Mouse (Mus musculus) right cerebral cortex, postnatal 14 days (tissue): ENCODE measurements at regions not wholly inside any gene's neighbourhood (a gene's known extent, or its start where the extent isn't known, plus 50 kb on each side); places are given as distances from the start of the nearest gene placed in this dataset.
"Not testable (repeated sequence)": the region's sequence is repeated elsewhere in the genome, so short reads cannot be mapped to it uniquely, and the experiment has no call there.

ENCODE experiments used
- DNase-seq: peaks from one replicate; pipeline ENCODE4 v3.0.0; 2022

DNA sequence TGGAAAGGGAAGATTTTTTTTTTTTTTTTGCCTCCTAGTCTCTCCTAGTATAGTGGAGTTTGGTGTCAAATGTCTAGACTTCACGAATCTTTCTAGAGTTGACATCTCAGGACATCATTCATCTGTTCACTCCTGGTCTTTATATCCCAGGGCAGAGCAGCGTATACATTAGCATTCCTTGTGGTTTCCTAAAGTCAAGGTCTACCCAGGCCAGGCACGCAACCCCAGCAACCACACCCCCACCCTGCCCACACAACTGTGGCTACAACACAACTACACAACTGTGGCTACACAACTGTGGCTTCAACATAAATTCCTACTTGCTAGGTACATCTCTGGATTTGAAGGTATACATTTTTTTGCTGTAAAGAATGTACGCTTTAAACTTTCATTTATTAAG, 122.2 kb downstream of the Ppp1r3a start:
- no peak for DNase-seq

DNA sequence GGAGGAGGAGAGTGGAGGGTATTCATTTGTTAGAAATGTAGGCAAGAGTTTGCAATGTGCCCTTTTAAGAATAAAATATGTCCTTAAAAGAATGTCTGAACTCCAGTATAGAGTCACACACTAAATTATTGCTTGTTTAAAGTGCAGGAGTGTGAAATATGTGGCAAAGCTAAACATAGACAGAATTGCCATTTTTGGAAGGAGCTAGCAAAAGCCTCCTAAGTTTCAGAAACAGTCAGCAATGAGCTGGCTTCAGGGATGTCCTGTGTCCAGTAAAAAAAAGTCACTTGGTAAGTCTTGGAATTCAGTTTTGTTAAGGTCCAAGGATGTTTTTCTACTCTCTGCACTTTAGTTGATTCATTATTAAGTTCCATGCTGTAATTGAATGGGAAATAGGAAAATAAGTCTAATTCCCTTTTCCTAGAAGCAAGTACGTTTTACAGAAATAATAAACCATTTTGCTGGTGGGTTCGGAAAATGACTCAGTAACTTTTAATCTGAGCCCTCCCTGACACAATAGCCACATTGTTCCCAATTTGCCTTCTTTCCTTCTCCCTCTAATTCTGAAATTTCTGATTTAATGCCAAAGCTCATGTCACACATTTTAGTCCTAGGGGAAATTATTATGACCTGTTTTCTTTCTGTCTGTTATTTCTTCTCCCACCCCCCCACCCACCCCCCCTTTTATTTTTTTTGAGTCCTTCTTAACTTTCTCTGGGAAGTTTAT, 123.2 kb downstream of the Ppp1r3a start:
- DNase-seq, result no peak

DNA sequence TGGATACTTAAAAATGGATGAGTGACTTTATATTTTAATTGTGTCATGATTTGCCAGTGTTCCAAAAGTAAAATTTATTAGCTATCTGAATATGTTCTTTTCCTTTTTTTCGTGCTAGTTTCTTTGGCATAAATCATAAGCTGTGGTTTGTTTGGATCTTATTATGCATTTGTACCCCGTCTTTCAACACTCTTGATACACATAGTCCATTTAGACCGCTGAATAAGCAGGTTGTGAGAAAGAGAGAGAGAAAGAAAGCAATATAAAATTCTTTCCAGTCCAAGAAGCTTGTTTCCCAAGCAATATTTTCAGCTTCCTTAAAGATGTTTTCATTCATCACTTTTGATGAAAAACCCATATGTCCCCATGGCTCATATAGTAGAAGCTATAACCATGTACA, 138.4 kb downstream of the Ppp1r3a start:
- DNase-seq, result no peak

DNA sequence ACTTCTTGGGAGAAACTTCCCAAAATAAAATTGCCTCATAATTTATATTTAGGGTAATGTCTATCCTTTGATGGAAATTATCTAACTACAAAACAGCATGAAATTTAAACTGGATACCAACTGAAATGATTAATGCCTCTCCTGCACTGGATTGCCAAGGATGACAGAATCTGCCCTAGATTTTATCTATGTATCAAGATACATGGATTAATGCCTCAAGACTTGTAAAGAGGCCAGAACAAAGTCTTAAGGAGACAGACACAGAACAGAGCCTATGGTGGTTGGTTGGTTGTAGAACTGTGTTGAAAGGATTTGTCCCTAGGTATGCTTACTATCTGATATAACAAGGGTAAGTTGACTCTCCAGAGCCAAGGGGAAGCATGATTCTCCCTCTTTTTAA, 147.0 kb downstream of the Ppp1r3a start:
- DNase-seq, result no peak

DNA sequence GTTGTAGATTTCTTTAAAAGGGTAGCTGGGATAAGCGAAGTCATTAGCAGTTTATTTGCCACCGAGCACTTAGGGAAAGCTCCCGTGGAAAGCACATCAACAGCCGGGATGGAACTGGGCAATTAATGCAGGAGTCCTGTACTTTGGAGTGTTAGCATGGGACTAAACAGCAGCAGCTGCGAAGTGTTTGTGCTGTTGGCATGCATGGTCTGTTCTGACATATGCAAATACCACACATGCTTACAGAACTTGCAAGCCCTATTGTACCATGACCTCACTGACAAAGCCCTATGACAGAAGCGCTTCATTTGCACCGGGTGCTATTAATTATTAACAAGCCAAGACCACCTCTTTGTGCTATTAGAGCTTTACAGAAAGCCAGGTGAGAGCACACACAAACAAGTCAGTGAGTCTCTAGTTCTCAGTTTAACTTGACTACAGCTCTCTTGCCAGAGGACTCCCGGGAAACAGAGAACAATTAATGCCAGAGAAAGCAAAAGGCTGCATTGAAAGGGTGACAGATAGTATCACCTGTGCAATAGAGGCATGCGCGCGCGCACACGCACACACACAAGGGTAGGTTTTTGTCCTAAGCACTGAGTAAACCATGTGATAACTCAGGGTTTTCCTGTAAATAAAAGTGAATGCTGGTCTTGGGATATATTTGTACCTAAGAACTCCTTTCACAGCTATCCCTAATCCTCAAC, 154.4 kb downstream of the Ppp1r3a start:
- no peak for DNase-seq

DNA sequence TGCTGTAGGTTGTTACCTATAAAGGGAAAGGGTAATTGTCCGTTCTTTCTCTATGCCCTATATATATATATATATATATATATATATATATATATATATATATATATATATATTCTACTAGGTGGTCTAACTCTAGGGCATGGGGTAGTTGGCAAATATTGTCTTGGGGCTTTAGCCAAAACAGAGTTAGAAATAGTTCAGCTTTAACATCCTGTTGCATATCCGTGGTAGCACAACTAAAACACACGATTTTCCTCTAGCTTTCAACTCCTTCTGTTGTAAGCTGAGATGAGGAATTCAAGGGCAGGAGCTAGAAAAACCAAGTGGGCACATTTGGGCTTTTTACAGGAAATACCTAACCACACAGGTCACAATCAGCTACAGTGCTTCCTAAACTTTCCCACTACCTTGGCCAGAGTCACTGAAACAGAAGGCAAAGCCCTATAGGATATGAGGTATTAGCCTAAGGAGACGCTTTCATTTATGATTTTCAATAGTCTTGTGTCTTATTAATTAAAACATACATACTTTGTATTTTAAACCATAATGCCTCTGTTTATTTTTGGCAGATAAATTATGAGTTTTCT, 158.1 kb downstream of the Ppp1r3a start:
- no peak for DNase-seq

DNA sequence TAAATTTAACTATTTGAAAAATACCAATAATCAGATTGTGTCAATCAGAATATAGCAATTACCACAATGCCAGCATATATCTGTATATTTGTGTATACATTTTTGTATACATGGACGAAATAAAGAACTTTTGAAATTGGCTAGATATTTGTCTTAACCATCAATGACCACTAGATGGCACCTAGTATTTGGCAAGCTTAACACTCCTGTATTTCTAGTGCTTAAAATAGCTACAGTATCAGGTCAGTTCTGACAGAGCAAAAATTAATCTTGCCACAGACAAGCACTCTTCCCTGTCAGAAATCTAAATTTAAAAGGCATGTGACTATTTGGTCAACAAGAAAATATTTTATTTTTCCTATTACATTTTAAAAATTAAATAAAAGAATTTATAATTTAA, 169.2 kb downstream of the Ppp1r3a start:
- no peak for DNase-seq

DNA sequence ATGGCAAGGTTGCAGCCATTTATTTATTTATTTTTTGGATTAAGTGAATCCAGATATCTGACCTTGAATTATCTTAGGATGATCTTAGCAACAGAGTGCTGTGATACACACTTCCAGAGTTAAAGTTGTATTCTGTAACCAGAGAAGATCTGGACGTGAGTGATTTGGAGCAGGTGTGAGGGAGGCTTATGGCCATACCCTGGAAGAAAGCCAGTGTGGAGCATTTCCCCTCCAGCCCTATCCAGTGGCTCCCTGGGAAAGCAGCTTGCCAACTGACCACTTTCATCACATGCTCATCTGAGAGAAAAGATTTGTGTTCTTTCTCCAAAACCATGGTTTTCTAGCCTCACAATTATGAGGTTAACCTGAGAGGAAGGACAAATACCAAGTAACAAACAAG, 171.2 kb downstream of the Ppp1r3a start:
- DNase-seq, result no peak

DNA sequence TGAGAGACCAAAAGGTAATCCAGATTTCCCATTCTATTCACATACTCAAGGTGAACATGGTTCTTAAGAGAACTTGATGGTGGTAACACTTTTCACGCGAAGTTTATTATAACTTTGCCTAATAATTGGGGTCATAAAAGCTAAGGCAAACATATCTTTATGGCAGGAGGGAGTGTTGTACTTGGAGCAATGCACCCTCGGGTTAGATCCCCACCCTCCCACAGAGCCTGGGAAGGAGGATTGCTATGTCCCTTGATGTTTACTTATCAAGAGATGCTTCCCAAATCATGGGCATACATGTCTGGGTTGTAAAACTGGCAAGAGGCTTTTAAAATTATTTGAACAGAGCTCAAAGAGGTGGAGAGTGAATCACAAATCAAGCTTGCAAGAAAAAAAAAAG, 180.5 kb downstream of the Ppp1r3a start:
- no peak for DNase-seq

DNA sequence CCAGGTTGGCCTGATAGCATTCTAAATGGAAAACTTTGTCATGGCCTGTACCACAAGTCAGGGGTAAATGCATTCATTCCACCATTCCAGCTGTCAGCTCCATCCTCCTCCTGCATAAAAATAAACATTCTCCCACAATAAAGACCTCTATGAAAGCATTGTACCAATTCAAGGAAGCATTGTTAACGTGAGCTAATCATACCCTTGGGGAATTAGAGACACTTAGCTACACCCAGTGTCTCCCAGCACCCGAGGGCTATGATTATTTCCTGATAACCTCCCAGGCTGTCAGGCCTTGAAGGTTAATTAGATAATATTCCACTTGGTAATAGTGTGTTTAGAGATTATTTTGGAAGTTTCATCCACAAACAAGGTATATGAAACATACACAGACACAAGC, 182.1 kb downstream of the Ppp1r3a start:
- DNase-seq, result no peak

DNA sequence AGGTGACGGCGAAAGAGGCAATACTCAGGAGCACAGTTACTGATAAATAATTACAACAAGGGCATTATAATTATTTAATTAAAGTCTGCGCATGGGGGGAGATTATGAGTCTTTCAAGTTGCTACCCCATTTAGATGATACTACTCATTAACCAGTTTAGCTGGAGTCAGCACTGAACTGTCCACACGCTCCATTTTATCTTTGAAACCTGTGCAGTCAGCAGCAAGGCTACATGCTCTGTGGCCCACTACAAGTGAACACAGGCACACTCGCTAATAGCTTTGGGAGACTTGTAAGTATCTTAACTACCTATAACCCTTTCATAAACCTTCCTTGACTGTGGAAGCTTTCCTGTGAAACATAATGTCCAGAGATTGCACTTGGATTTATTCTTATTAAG, 214.7 kb downstream of the Ppp1r3a start:
- no peak for DNase-seq

DNA sequence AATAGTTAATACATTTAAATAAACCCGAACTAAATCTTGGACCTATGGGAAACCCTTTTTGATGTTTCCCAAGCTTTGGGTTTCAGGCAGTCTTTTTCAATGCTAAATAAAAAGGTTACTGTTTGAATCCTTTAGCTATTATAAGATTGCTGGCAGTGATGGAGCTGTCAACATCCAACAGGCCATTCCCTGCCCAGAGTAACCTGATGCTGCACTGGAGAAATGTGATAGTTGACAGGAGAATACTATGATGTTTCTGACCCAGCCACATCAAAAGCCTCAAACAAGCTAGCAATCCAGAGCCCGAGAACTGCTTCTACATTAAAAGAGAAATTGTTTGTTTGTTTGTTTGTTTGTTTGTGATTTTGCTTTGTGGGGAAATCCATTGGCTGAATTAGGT, 226.0 kb downstream of the Ppp1r3a start:
- no peak for DNase-seq

DNA sequence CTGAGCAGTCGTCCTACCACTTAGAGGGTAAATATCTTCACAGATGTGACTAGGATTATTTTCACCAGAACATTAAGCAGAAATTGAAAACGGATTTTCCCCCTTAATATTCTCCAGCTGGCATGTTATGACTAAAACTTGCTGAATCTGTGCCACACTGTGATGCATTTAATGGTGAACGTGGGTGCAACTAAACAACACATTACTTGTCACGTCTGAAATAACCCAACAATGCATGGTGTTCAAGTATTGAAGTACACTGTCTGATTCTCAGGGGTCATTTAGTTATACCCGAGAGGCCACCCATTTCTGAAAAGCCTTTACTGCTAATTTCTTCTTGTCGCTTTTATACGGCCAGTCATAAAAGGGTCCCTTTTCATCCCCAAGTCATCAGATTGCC, 226.5 kb downstream of the Ppp1r3a start:
- DNase-seq, result no peak

DNA sequence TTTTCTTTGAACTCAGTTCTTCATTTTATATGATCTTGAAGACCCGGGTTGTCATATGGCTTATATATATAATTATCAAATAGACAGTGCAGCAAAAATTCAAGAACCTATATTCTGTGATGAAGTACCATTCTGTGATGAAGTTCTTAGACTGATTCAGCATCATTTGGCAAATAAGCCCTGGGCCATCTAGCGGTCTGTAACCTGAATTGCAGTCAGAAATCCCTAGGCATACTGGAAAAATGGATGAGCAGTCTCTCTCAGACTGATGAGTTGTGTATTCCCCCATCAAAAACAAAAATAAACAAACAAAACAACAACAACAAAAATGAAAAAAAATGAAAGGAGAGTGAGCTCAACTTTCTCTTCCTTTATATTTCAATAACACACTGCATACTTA, 232.3 kb downstream of the Ppp1r3a start:
- no peak for DNase-seq

DNA sequence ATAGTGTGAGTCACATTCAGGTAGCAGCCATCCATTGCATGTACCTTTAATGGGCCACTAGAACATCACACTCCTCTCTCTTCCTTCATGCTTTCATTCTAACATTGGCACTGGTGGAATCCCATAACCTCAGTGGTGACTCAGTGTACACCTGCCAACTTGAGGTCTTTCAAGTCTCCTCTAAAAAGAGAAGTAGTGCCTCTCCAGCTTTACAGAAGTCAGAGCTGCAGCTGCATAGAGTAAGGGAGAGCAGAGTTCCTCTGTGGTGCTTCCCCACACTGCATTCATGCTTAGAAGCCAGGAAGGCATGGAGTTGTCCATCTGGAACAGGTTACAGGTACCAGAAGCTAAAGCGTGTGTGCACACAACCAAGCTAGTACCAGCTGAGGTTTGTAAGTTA, 233.8 kb downstream of the Ppp1r3a start:
- DNase-seq, result no peak

DNA sequence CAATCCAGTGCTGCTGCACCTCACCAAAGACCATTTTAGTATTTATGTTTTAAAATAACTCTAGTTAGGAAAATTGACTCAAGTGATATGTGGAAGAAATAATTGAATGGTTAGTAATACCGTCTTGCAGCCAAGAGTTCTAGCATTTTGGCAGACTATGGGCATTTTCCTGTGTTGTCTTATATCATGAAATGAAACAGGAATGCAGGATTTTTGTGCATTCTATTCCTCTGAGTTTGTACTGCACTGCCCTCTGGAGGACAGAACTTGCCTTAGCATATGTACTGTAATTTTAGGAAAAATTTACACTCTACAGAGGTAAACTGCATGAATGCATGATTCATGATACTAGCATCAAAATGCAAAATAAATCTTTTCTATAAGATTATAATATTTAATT, 250.9 kb downstream of the Ppp1r3a start:
- peak; percentile 53 for DNase-seq

DNA sequence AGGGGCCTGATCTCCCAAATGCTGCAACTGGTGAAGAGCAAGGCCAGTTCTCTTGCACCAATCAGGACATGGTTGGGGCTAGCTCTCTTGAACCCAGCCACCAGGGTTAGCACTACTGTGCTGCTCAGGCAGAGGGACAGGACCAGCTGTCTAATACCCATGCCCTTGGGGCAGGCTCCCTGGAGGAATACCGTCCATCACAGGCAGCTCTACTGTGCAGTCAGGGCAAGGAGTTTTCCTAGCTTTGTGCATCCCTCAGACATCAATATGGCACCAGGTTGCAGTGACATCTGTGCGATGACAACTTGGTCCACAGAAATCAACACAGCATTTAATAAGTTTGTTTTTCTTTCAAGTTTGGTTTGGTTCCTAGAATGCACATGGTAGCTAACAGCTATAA, 254.4 kb downstream of the Ppp1r3a start:
- no peak for DNase-seq

DNA sequence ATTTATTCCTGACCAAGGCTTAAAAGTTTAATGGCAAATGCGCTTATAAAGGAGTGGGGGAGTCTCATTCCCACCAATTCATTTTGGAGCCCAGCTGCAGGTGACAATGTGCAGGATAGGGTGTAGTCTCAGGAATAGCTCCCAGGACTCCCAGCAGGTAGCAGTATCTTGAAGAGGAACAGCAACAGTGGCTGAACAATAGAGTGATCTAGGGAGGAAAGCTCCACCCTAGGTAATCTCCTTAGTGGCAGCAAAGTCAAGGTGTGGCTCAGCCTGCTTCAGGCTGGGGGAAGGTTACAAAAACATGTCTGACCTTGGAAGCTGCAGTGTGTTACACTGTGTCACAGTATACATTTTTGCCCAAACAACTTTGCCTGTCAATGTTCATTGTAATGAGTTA, 255.2 kb downstream of the Ppp1r3a start:
- DNase-seq, result not testable (repeated sequence)

DNA sequence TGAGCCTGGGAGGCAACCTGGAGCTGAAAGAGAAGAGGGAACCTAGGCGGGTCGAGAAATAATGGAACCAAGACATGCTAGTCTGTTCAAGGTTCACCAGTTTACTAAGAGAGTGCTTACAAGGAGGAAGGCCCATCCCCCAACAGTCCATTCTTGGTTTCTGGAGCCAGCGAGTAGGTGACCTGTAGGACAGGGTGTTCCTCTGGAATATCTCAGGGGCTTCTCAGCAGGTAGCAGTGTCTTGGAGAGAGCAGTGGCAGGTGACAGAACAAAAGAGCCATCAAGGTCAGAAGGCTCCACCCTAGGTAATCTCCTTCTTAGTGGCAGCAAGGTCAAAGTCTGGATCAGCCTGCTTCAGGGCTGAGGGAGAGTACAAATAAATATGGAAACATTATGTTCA, 268.4 kb downstream of the Ppp1r3a start:
- DNase-seq, result not testable (repeated sequence)

DNA sequence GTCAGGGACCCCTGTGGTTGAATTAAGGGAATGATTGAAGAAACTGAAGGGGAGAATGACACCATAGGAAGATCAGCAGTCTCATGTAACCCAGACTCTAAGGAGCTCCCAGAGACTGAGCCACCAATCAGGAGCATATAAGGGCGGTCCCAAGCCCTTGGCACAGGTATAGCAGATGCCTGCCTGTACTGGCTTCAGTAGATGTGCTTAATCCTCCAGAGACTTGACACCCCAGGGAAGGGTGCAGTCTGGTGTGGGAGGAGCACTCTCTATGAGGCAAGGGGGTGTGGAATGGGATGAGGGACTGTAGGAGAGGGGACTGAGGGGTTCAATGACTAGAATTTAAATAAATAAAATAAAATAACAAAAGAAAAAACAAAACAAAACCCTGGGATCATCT, 298.7 kb downstream of the Ppp1r3a start:
- DNase-seq, result no peak

DNA sequence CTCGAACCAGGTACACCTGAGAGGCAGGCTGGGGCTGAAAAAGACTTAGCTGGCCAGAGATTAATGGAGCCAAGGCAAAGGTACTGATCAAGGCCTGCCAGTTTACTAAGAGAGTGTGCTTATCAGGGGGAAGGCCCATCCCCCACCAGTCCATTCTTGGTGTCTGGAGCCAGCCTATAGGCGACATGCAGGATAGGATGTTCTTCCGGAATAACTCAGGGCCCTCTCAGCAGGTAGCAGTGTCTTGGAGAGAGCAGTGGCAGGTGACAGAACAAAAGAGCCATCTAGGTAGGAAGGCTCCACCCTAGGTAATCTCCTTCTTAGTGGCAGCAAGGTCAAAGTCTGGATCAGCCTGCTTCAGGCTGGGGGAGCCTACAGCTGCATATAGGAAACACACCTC, 301.8 kb downstream of the Ppp1r3a start:
- not testable (repeated sequence) for DNase-seq

DNA sequence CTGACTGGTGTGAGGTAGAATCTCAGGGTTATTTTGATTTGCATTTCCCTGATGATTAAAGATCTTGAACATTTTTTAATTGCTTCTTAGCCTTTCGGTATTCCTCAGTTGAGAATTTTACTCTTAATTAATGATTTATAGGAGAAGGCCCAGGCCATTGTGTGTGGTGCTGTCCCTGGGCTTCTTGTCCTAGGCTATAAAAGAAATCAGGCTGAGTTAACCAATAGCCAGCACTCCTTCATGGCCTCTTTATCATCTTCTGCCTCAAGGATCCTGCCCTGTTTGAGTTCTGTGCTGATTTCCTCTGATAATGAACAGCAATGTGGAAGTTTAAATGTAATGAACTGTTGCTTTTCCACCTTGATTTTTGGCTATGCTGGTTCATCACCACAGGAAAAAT, 323.3 kb downstream of the Ppp1r3a start:
- no peak for DNase-seq

DNA sequence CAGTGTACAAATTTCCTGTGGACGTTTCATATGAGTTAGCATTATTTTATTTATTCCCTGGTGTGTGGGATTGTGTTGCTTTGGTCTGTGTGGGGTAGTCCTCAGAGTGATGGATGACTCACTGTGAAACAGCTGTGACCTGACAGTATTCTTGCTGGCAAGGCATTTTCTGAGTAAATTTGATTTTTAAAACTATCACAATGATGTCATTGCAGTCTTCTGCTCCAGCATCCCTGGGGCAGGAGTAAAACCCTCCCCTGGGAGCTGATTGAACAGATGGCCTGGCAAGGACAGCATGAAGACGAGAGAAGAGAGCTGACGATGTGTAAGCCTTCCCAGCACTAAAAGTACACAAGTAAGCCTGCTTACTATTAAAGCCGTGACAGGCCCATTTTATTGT, 345.3 kb downstream of the Ppp1r3a start:
- DNase-seq, result no peak

DNA sequence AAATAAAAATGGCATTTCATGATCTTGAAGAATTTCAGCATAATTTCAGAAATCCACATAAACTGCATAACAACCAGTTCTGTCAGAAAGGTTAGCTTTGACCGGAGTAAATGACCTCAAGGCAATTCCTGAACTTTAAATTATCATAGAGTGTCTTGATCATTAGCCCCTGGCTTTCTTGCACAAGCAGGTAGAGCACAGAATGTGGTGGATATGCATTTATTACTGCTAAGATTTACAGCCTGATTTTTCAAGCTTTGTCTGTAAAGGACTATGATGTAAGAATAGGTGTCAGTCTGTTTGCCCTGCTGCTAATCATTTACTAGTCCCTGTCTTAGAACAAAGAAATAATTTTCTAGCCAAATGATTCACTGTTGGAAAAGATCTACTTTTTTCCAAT, 347.3 kb downstream of the Ppp1r3a start:
- no peak for DNase-seq

DNA sequence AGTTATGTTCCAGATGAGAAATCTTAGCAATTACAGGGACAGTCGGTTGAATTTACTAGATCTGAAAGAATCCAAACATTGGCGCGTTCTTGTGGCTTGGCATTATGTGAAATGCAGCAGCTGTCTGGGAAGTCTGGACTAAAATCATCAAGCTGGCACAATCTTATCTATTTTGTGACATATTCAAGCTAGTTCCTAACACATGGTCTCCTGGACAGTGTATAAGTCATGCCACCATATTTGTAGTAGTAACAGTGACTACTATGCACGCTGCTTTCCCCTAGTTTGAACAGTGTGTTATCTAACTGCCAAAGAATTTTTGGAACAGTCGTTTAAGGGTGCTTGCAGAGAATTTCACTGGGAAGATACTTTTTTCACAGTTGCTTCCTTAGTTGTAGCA, 396.8 kb downstream of the Ppp1r3a start:
- no peak for DNase-seq
